Mouse (Mus musculus) left cerebral cortex, adult 2 months (tissue): ENCODE data around the gene Elmo1. TPM values are rescaled to one million over a fixed set of nuclear protein-coding genes. Genes with fewer than 3 reads are reported as not detected.

Source experiments
- DNase-seq, 2 experiments: peaks; one replicate each; pipeline ENCODE4 v3.0.0; 2021 to 2022; ENCODE audit warnings: low spot score in 2 of 2, mixed read lengths in 1 of 2; ENCODE audit errors: extremely low spot score in 1 of 2
- H3K27ac ChIP-seq: fragments of 200-600 bp; 2 replicates; pipeline ENCODE4 v1.8.1; 2022
- H3K4me3 ChIP-seq: fragments of 200-600 bp; 2 replicates; pipeline ENCODE4 v1.8.1; 2022
- CTCF ChIP-seq: fragments of 200-600 bp; IDR thresholded peaks from 2 replicates; pipeline ENCODE4 v1.8.1; 2022; ENCODE audit warnings: antibody characterized with exemption, mild to moderate bottlenecking, moderate library complexity
- intact Hi-C: fragments of 180-260 bp; cut with DNase I; formaldehyde crosslinking; loops from one replicate; pipeline ENCODE4 v1.15.1; 2025
- total RNA-seq, 2 experiments: library from RNA; stranded (reverse); gene quantifications; 2 replicates each; pipeline ENCODE4 v1.2.3; 2021

The Elmo1 gene
- total RNA-seq, 2 experiments from 2014 or later, result 62.8 to 79.1 TPM

- H3K4me3 ChIP-seq, result no peak overlapping the region
- H3K27ac ChIP-seq, result no peak overlapping the region
- TF ChIP-seq CTCF, result no peak
- DNase-seq, result no peak
- intact Hi-C loops, result no loop called here
These were observed 20.9 kb downstream of the Elmo1 start for GRCm38 (mm10) chr13:20111256-20111800.

DNA sequence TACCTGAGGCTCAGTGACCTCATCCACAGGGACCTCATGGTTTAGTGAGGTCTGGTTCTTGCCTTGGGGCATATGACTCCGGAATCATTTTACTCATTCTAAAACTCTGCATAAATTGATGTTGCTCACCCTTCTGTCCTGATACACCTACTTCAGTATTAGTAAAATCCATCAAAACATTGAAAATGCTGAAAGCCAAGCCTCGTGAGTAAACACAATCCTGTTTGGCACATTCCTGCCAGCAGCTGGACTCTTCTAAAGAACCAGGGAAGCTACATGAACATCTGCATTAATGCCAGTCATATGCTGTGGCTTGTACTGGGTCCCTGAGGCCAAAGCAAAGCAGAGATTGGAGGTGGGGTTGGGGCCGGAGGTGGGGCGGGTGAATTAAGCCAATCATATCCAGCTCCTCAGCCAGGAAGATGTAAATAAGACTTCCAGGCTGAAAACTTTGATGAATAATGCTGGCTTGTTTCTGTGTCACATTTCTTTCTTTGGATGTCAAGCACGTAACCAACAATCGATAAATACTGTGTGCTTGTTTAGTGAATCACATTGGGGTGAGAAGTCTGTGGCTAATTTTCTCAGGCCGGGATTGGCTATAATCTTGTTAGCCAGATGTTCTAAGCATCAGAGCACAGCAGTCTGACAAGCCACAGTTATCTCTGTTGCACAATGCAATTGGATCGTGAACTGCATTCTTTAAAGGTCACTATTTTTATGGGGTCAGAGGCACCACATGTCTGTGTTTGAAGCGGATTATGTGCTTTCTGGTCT, 24.9 kb downstream of the Elmo1 start:
- intact Hi-C loops, result no loop called here
- TF ChIP-seq CTCF, result no peak
- H3K4me3 ChIP-seq, result no peak overlapping the region
- no peak overlapping the region for H3K27ac ChIP-seq
- no peak for DNase-seq

DNA sequence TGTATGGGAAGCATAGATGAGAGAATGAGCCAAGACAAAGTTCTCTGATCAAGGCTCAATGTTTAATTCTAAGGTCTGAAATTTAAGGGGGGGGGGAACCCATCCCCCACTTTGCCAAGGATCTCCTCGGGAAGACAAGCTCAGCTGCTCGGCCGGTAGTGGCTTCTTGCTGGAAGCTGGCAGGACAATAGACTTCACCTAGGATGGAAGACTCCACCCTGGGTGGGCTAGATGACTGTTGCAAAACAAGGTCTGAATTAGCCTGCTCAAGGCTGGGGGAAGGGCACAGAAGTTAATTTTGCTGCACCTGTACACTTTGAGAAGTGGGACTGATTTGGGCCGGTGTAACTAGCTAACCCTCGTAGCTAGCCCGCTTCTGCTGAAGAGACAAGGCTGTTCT, 25.6 kb downstream of the Elmo1 start:
- DNase-seq, result no peak
- Histone ChIP-seq H3K4me3 (no peak overlapping the region), H3K27ac (no peak overlapping the region)
- TF ChIP-seq CTCF, result no peak
- intact Hi-C loops, result no loop called here

DNA sequence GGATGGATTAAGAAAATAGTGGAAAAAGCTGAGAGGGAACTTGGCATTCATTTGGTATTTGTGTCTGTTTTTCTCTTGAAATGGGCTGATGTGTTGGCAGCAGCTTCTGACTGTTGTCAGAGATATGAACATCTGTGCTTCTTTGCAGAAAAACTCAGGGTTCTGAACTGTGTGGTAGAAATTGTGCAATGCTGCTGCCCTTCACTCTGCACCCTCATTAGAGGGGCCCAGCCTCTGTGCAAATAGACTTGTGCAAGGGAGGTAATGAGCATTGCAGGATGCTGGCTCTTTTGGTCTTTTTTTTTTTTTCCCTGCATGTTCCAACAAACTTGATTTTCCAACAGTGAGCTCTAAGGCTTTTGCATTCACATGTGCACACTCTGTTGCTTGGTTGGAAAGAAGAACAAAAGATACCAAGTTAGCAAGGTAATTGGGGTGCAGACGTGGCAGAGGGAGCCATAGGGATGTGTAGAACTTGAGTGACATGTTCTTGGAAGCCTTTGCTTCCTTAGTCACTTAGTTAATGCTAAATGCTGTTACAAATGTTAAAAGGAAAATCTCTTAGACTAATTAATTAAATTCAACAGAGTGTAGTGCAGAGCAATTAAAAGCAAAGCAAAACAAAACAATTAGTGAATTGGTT, 26.6 kb downstream of the Elmo1 start:
- no peak overlapping the region for H3K27ac ChIP-seq
- intact Hi-C loops, result no loop called here
- no peak for TF ChIP-seq CTCF
- no peak overlapping the region for H3K4me3 ChIP-seq
- no peak for DNase-seq

- DNase-seq, result no peak
- no peak for TF ChIP-seq CTCF
- no peak overlapping the region for H3K27ac ChIP-seq
- H3K4me3 ChIP-seq, result no peak overlapping the region
- intact Hi-C loops, result no loop called here
These were observed 27.3 kb downstream of the Elmo1 start for GRCm38 (mm10) chr13:20117691-20118090.

GRCm38 (mm10) chr13:20118909-20119308, 28.5 kb downstream of the Elmo1 start:
- H3K4me3 ChIP-seq, result no peak overlapping the region
- no peak overlapping the region for H3K27ac ChIP-seq
- TF ChIP-seq CTCF, result no peak
- no peak for DNase-seq
- intact Hi-C loops, result no loop called here

- no peak overlapping the region for H3K4me3 ChIP-seq
- H3K27ac ChIP-seq, result no peak overlapping the region
- no peak for DNase-seq
- intact Hi-C loops, result no loop called here
- TF ChIP-seq CTCF, result no peak
These were observed 30.3 kb downstream of the Elmo1 start for GRCm38 (mm10) chr13:20120723-20121122.

- intact Hi-C loops, result no loop called here
- Histone ChIP-seq H3K27ac (no peak overlapping the region), H3K4me3 (no peak overlapping the region)
- no peak for DNase-seq
- TF ChIP-seq CTCF, result no peak
These were observed 31.1 kb downstream of the Elmo1 start for GRCm38 (mm10) chr13:20121385-20122043.

DNA sequence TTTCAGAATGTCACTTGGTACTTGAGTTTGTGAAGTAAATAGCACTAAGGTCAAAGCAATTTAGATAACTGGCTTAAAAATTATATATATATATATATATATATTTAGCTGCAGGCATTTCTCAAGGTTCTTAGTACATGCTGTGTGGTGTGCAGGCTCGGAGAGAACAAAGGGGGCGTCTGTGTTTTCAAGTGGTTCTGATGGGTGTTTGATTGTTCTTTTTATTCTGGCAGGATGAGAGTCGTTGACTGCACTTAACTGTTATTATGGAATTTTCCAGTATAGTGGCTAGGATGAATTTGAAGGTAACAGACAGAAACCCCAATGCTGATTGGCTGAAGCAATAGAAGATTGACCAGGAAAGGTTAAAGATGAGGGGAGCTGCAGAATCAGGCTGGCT, 33.6 kb downstream of the Elmo1 start:
- no peak for DNase-seq
- H3K27ac ChIP-seq, result no peak overlapping the region
- TF ChIP-seq CTCF, result no peak
- no peak overlapping the region for H3K4me3 ChIP-seq
- intact Hi-C loops, result no loop called here

DNA sequence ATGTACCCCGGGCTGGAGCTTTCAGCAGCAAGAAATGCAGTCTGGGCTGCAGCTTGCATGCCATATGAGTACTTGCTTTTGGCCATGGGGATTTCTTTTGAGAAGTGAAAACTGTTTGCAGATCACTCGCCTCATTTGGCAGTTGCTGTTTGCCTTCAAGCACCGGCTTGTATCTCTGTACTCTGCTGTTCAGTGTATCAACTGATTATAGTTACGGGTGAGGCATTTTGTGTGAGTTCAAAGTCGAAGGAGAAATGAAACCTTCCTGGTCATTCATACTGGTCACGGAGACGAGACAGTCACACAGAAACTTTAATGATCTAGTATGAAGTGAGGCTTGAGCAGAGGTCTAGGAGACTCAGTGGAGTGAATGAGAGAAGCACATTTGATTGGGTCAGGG, 34.6 kb downstream of the Elmo1 start:
- no peak for DNase-seq
- no peak overlapping the region for H3K4me3 ChIP-seq
- intact Hi-C loops, result no loop called here
- no peak for TF ChIP-seq CTCF
- H3K27ac ChIP-seq, result no peak overlapping the region

DNA sequence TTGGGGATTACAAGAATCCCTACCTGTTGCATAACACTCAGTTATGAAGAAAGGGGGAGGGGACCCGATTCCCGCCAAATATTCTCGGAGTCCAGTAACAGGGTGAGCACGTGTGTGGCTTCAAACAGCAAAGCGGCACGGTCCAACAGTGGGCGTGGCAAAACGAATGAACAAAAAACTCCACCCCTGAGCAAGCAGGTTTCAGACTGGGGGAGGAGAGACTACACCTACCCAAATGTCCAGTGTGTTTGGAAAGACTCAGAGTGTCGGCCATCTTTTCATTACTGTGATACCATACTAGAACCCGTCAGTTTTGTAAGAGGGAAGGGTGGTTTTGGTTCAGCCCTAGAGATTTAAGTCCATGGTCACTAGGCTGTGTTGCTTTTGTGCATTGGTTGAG, 35.4 kb downstream of the Elmo1 start:
- intact Hi-C loops, result no loop called here
- no peak for DNase-seq
- Histone ChIP-seq H3K4me3 (no peak overlapping the region), H3K27ac (no peak overlapping the region)
- no peak for TF ChIP-seq CTCF

DNA sequence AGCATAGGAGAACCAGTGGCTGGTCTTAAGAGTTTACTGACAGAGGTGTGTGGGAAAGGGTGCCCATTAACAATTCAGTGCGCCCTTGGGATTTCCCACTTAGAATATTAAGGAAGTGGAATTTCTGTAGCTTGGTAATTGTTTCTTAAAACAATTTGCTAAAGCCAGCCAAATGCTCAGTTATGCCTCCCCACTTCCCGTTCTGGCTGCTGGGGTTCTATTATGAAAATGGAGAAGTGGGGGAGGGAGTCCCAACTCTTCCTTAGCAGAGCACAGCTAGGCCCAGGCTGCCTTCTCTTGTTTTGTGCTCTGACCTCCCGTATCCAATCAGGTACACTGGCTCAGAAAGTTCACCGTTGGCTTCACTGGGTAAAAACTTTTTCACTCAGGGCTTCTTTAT, 37.2 kb downstream of the Elmo1 start:
- DNase-seq, result no peak
- intact Hi-C loops, result no loop called here
- no peak overlapping the region for H3K4me3 ChIP-seq
- TF ChIP-seq CTCF, result no peak
- H3K27ac ChIP-seq, result no peak overlapping the region
